ENCODE assay signal across 25 mouse cellular contexts in genomic region chr12:70085351-70085750, GRCm38 (mm10). TPM values are rescaled to one million over a fixed set of nuclear protein-coding genes. Genes with fewer than 3 reads are reported as not detected.
A peak's percentile ranks its signal among the peaks of the same experiment; 100 is the strongest.
DNase-seq lines count a peak whose midpoint lies in the region; ATAC-seq and TF ChIP-seq lines count a peak whose summit lies in the region.
"Had no signal": no experiment of that assay in that cellular context is flagged by ENCODE, and none has a peak within 500 bp of the region (broad histone marks: within the 10 kb centered on the region; RNA-seq: fewer than 3 reads in every experiment).

No protein-coding gene starts in this region.

- no peak overlapping the region for H3K4me2 ChIP-seq in heart, embryonic 16.5 days (ENCODE audit: low read depth, low read length)
- no peak overlapping the region for H3K4me2 ChIP-seq in hindbrain, embryonic 14.5 days (replicated peaks)
- H3K4me2 ChIP-seq: forebrain, embryonic 12.5 days; forebrain, embryonic 15.5 days; heart, embryonic 15.5 days; hindbrain, embryonic 12.5 days; intestine, embryonic 15.5 days had no signal

- H3K4me1 ChIP-seq in heart, adult 2 months (ENCODE audit: control insufficient read depth, insufficient read depth, low read length), result peaks cover 5% of the 10 kb centered on the region
- H3K4me1 ChIP-seq in heart, embryonic 16.5 days (ENCODE audit: control insufficient read depth, insufficient read depth, low read length), result peaks cover 6% of the 10 kb centered on the region
- peaks cover 7% of the 10 kb centered on the region; the same call in 1 of the 2 replicates for H3K4me1 ChIP-seq in bone marrow, adult 2 months (ENCODE audit: control insufficient read depth, insufficient read depth, low read length)
- H3K4me1 ChIP-seq in hindbrain, embryonic 14.5 days (replicated peaks; ENCODE audit: control insufficient read depth, insufficient read depth, low read length), result no peaks in the 10 kb centered on the region
- H3K4me1 ChIP-seq in kidney, adult 2 months (ENCODE audit: control insufficient read depth, insufficient read depth, low read length), result no peaks in the 10 kb centered on the region
- H3K4me1 ChIP-seq: forebrain, embryonic 12.5 days; forebrain, embryonic 15.5 days; hindbrain, embryonic 12.5 days; intestine, embryonic 15.5 days had no signal

- DNase-seq in heart, adult 2 months, result no peak
- no peak for DNase-seq in heart, postnatal 25 days (ENCODE audit: low spot score)
- DNase-seq in heart, postnatal 10 days, result no peak
- peak; percentile 70 for DNase-seq in gonadal fat pad, adult 2 months (ENCODE audit: low read depth)
- DNase-seq in hindbrain, embryonic 14.5 days (ENCODE audit: low spot score), result no peak
- no peak for DNase-seq in kidney, adult 2 months
- DNase-seq: adrenal gland, postnatal 10 days; adrenal gland, postnatal 36 days; cerebellum, adult 11-12 months; cerebellum, adult 8-10 months; cerebellum, postnatal 10 days; cerebellum, postnatal 36 days; gastrocnemius, postnatal 25 days; kidney, adult 11 months; kidney, adult 9 months had no signal

- TF ChIP-seq POLR2A in heart, adult 2 months (IDR thresholded peaks at IDR 0.05; ENCODE audit: insufficient read depth, low read depth, low read length), result no peak
- TF ChIP-seq POLR2A in bone marrow, adult 2 months (IDR thresholded peaks at IDR 0.05; ENCODE audit: borderline replicate concordance, control insufficient read depth, low read depth, low read length), result no peak
- TF ChIP-seq POLR2A in kidney, adult 2 months (IDR thresholded peaks at IDR 0.05; ENCODE audit: low read depth, low read length), result no peak

- H3K4me3 ChIP-seq in heart, adult 2 months, result no peak overlapping the region
- no peak overlapping the region for H3K4me3 ChIP-seq in heart, embryonic 16.5 days (ENCODE audit: low read length)
- H3K4me3 ChIP-seq in bone marrow, adult 2 months (replicated peaks; ENCODE audit: control insufficient read depth, low read depth, low read length), result no peak overlapping the region
- no peak overlapping the region for H3K4me3 ChIP-seq in hindbrain, embryonic 14.5 days (replicated peaks; ENCODE audit: low read length)
- H3K4me3 ChIP-seq in kidney, adult 2 months (ENCODE audit: insufficient read depth, low read depth, low read length), result no peak overlapping the region
- H3K4me3 ChIP-seq: forebrain, embryonic 12.5 days; forebrain, embryonic 15.5 days; heart, embryonic 10.5 days; heart, embryonic 15.5 days; hindbrain, embryonic 12.5 days; intestine, embryonic 15.5 days had no signal

- H3K27ac ChIP-seq in heart, adult 2 months, result peak overlapping the region; percentile 15; the same call in 1 of the 2 replicates
- H3K27ac ChIP-seq in heart, embryonic 16.5 days (ENCODE audit: low read length), result peak overlapping the region; percentile 8
- peak overlapping the region; percentile 31; the same call in 1 of the 2 replicates for H3K27ac ChIP-seq in bone marrow, adult 2 months (ENCODE audit: control insufficient read depth, insufficient read depth, low read depth, low read length, poor library complexity)
- H3K27ac ChIP-seq in hindbrain, embryonic 14.5 days, result no peak overlapping the region
- H3K27ac ChIP-seq in kidney, adult 2 months (ENCODE audit: insufficient read depth, low read depth, low read length), result no peak overlapping the region
- H3K27ac ChIP-seq: forebrain, embryonic 12.5 days; forebrain, embryonic 15.5 days; heart, embryonic 10.5 days; hindbrain, embryonic 12.5 days; intestine, embryonic 15.5 days had no signal

- intact Hi-C loops in heart, adult 2 months (cut with DNase I), result no loop called here
- intact Hi-C loops in heart, postnatal 25 days (cut with DNase I), result no loop called here
- intact Hi-C loops in heart, postnatal 10 days (cut with DNase I), result no loop called here

- no peaks in the 10 kb centered on the region for H3K27me3 ChIP-seq in heart, adult 2 months (ENCODE audit: control insufficient read depth, insufficient read depth, low read length)
- no peaks in the 10 kb centered on the region for H3K27me3 ChIP-seq in heart, embryonic 16.5 days (ENCODE audit: control insufficient read depth, insufficient read depth, low read length)
- H3K27me3 ChIP-seq in hindbrain, embryonic 14.5 days (ENCODE audit: control insufficient read depth, insufficient read depth, low read length), result no peaks in the 10 kb centered on the region
- H3K27me3 ChIP-seq in kidney, adult 2 months (replicated peaks; ENCODE audit: control insufficient read depth, insufficient read depth, low read length), result no peaks in the 10 kb centered on the region
- H3K27me3 ChIP-seq: forebrain, embryonic 12.5 days; forebrain, embryonic 15.5 days; heart, embryonic 15.5 days; hindbrain, embryonic 12.5 days; intestine, embryonic 15.5 days had no signal

- peaks cover 3% of the 10 kb centered on the region for H3K79me2 ChIP-seq in heart, adult 2 months (replicated peaks; ENCODE audit: control insufficient read depth, insufficient read depth, low read length)

- TF ChIP-seq EP300 in heart, adult 2 months (IDR thresholded peaks at IDR 0.05; ENCODE audit: insufficient read depth, low read depth, low read length), result no peak

- ATAC-seq in heart, embryonic 16.5 days (replicated peaks; ENCODE audit: extremely low read depth, insufficient read depth, low FRiP score), result no peak
- ATAC-seq in hindbrain, embryonic 14.5 days (ENCODE audit: low FRiP score), result no peak
- ATAC-seq: activated CD4-positive, CD25-positive, alpha-beta regulatory T cell, adult 4 months; forebrain, embryonic 15.5 days; hindbrain, embryonic 16.5 days; intestine, embryonic 15.5 days had no signal

- no peaks in the 10 kb centered on the region for H3K9me3 ChIP-seq in heart, embryonic 16.5 days (replicated peaks; ENCODE audit: control insufficient read depth, low read length)
- no peaks in the 10 kb centered on the region for H3K9me3 ChIP-seq in hindbrain, embryonic 14.5 days (ENCODE audit: control insufficient read depth, low read length)
- H3K9me3 ChIP-seq: forebrain, embryonic 12.5 days; forebrain, embryonic 15.5 days; heart, embryonic 15.5 days; hindbrain, embryonic 12.5 days; intestine, embryonic 15.5 days had no signal

- no peak overlapping the region for H3K9ac ChIP-seq in heart, adult 2 months (ENCODE audit: low read depth, low read length)
- H3K9ac ChIP-seq in heart, embryonic 16.5 days (ENCODE audit: low read length), result no peak overlapping the region
- no peak overlapping the region for H3K9ac ChIP-seq in hindbrain, embryonic 14.5 days
- H3K9ac ChIP-seq: forebrain, embryonic 12.5 days; forebrain, embryonic 15.5 days; heart, embryonic 15.5 days; hindbrain, embryonic 12.5 days; intestine, embryonic 15.5 days had no signal

- peaks cover 2% of the 10 kb centered on the region; the same call in 1 of the 2 replicates for H3K36me3 ChIP-seq in heart, adult 2 months (ENCODE audit: control insufficient read depth, insufficient read depth, low read length)
- no peaks in the 10 kb centered on the region for H3K36me3 ChIP-seq in heart, embryonic 16.5 days (ENCODE audit: control insufficient read depth, insufficient read depth)
- no peaks in the 10 kb centered on the region for H3K36me3 ChIP-seq in hindbrain, embryonic 14.5 days (replicated peaks; ENCODE audit: control insufficient read depth, insufficient read depth)
- no peaks in the 10 kb centered on the region for H3K36me3 ChIP-seq in kidney, adult 2 months (ENCODE audit: control insufficient read depth, insufficient read depth, low read length)
- H3K36me3 ChIP-seq: heart, embryonic 15.5 days; hindbrain, embryonic 12.5 days; intestine, embryonic 15.5 days had no signal

- 33% methylated on average over 3 of the region's 3 CpGs for WGBS in heart, adult 2 months
- 47% methylated on average over 3 of the region's 3 CpGs for WGBS in heart, embryonic 16.5 days
- WGBS in bone marrow, adult 2 months, result 55% methylated on average over 3 of the region's 3 CpGs
- 89% methylated on average over 3 of the region's 3 CpGs for WGBS in hindbrain, embryonic 14.5 days
- 69% methylated on average over 3 of the region's 3 CpGs for WGBS in kidney, adult 2 months

- no peak for TF ChIP-seq CTCF in heart, adult 2 months (IDR thresholded peaks at IDR 0.05)
- no peak for TF ChIP-seq CTCF in bone marrow, adult 2 months (IDR thresholded peaks at IDR 0.05; ENCODE audit: control insufficient read depth, insufficient read depth, low read length)
- TF ChIP-seq CTCF in kidney, adult 2 months (conservative IDR thresholded peaks at IDR 0.05; ENCODE audit: insufficient read depth, insufficient read length, low read depth, low read length), result no peak

RNA-seq across cellular contexts. Expression of gene Nin, which starts 28.2 kb away (rescaled TPM):
- 10 to 100 TPM; 13.7 to 17.3 TPM for total RNA-seq in heart, adult 2 months (2021)
- polyA plus RNA-seq in heart, adult 2 months (2012; rRNA removed), result 4.5 and 9.3 TPM in 2 replicates
- 10 to 100 TPM; 17.2 to 18.2 TPM for total RNA-seq in heart, postnatal 25 days (2021)
- 7.9 and 9.8 TPM in 2 replicates for polyA plus RNA-seq in heart, embryonic 16.5 days (2015; fragmentation: Nextera tagmentation; extraction: Ambion mirVana)
- total RNA-seq in heart, postnatal 10 days (2021), result 10 to 100 TPM; 34.9 to 35.6 TPM
- polyA plus RNA-seq in bone marrow, adult 2 months (2011; ENCODE audit: insufficient read depth, insufficient read length, low replicate concordance, missing spikeins), result 19.3 and 28.5 TPM in 2 replicates
- polyA plus RNA-seq in gonadal fat pad, adult 2 months (2012; rRNA removed), result 7.3 and 11.1 TPM in 2 replicates
- polyA plus RNA-seq in hindbrain, embryonic 14.5 days (2014; fragmentation: Nextera tagmentation; extraction: Ambion mirVana), result 12.6 and 12.8 TPM in 2 replicates
- polyA plus RNA-seq in kidney, adult 2 months (2012; rRNA removed), result 4.9 and 5.2 TPM in 2 replicates

Comparison
In these comparisons a context has a peak if more than half of its experiments do, and no peak if none do; other contexts are left out.
1. H3K27ac ChIP-seq: peak in heart, adult 2 months (single experiment), heart, embryonic 16.5 days (single experiment) and bone marrow, adult 2 months (single experiment); none in hindbrain, embryonic 14.5 days (single experiment) and kidney, adult 2 months (single experiment).